Mouse (Mus musculus): ENCODE data around the gene Ndufv1.
"Not testable (repeated sequence)": the region's sequence is repeated elsewhere in the genome, so short reads cannot be mapped to it uniquely, and the experiment has no call there.

GRCm38 (mm10) chr19:4060044-4060898 lies 47.7 kb upstream of the Ndufv1 start:
- TF ChIP-seq CTCF (IDR thresholded peaks at IDR 0.05; ENCODE audit: low read depth, low read length); TAL1 (conservative IDR thresholded peaks at IDR 0.05; ENCODE audit: low read depth, low read length); GATA1 (IDR thresholded peaks at IDR 0.05; ENCODE audit: borderline replicate concordance, low read length); POLR2AphosphoS5 (IDR thresholded peaks at IDR 0.05; ENCODE audit: insufficient replicate concordance, low read depth, low read length); GATA2 (IDR thresholded peaks at IDR 0.05; ENCODE audit: borderline replicate concordance, low read depth, low read length): not testable (repeated sequence)
